ENCODE assay signal across 10 mouse cellular contexts in the genomic region with DNA sequence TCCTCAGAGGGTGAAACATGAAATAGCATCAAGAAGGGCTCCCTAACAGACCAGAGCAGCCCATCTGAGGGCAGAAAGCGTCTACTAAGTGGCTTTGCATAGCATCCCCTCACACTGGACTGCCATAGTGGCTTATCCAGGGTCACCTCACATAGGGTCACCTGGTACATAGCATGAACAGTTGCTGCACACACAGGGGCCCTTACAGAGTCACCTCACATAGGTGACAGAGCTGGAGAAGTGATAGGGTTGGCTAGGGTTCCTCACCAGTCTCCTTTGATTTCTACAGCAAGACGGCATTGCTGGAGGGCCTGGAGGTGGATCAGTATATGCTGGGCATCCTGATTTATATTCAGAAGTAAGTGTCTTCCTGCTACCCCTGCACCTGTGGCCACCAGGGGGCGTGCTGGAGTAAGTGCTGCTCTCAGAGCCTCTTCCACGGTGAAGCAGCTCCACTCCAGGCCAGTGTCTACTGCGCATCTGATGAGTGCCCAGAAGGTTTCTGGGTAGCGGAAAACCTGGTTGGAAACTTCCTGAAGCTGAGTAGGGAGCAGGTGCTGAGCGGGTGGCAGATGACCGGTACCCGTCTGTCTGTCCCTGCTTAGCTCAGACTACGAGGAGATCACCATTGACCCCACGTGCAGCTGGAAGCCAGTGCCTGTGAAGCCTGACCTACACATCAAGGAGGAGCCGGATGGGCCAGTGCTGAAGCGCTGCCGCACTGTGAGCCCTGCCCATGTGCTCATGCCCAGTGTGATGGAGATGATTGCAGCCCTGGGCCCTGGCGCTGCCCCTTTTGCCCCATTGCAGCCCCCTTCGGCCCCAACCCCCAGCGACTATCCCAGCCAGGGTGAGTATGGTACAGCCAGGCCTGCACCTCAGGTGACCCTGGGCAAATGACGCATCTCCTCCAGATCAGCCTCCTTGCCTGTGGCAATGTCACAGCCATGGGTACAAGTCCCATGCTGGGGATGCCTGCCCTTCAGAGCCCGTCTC. TPM values are rescaled to one million over a fixed set of nuclear protein-coding genes. Genes with fewer than 3 reads are reported as not detected.
DNase-seq lines count a peak whose midpoint lies in the region; ATAC-seq and TF ChIP-seq lines count a peak whose summit lies in the region.
"Had no signal": no experiment of that assay in that cellular context is flagged by ENCODE, and none has a peak within 500 bp of the region (broad histone marks: within the 10 kb centered on the region; RNA-seq: fewer than 3 reads in every experiment).

No protein-coding gene starts in this region.

- intact Hi-C loops in gastrocnemius, adult 2 months (cut with DNase I) = no loop called here

- peaks cover 39% of the 10 kb centered on the region for H3K36me3 ChIP-seq in hindbrain, embryonic 11.5 days (ENCODE audit: control insufficient read depth, insufficient read depth, low read length)
- H3K36me3 ChIP-seq in hindbrain, embryonic 16.5 days (ENCODE audit: control insufficient read depth, insufficient read depth, low read length) = peaks cover 74% of the 10 kb centered on the region
- H3K36me3 ChIP-seq in liver, adult 2 months (ENCODE audit: control insufficient read depth, insufficient read depth, low read length) = peaks cover 11% of the 10 kb centered on the region; the same call in 1 of the 2 replicates

- H3K27me3 ChIP-seq in hindbrain, embryonic 11.5 days (ENCODE audit: control insufficient read depth, insufficient read depth, low read length) = no peaks in the 10 kb centered on the region
- no peaks in the 10 kb centered on the region for H3K27me3 ChIP-seq in hindbrain, embryonic 16.5 days (replicated peaks; ENCODE audit: control insufficient read depth, insufficient read depth, low read length)
- no peaks in the 10 kb centered on the region for H3K27me3 ChIP-seq in liver, adult 2 months (ENCODE audit: control insufficient read depth, insufficient read depth, low read length)
- H3K27me3 ChIP-seq: embryonic facial prominence, embryonic 13.5 days; lung, embryonic 15.5 days had no signal

- TF ChIP-seq POLR2A in liver, adult 2 months (IDR thresholded peaks at IDR 0.05; ENCODE audit: extremely low read depth, insufficient read depth, low read length) = no peak

- TF ChIP-seq CTCF in gastrocnemius, adult 2 months (IDR thresholded peaks at IDR 0.05) = peak; percentile 85
- TF ChIP-seq CTCF in liver, adult 2 months (IDR thresholded peaks at IDR 0.05; ENCODE audit: low read depth, low read length) = peak; percentile 91

- no peak overlapping the region for H3K4me2 ChIP-seq in hindbrain, embryonic 11.5 days (replicated peaks; ENCODE audit: low read depth, low read length)
- H3K4me2 ChIP-seq in hindbrain, embryonic 16.5 days (ENCODE audit: low read length) = no peak overlapping the region
- H3K4me2 ChIP-seq: embryonic facial prominence, embryonic 13.5 days; lung, embryonic 15.5 days had no signal

- no peaks in the 10 kb centered on the region for H3K9me3 ChIP-seq in hindbrain, embryonic 11.5 days (ENCODE audit: control insufficient read depth, low read length)
- no peaks in the 10 kb centered on the region for H3K9me3 ChIP-seq in hindbrain, embryonic 16.5 days (ENCODE audit: control insufficient read depth, low read length)
- H3K9me3 ChIP-seq: embryonic facial prominence, embryonic 13.5 days; lung, embryonic 15.5 days had no signal

- peak; percentile 26; the same call in 1 of the 2 replicates for ATAC-seq in hindbrain, embryonic 11.5 days (ENCODE audit: low FRiP score)
- no peak for ATAC-seq in hindbrain, embryonic 16.5 days
- peak; percentile 76 for ATAC-seq in CD4-positive, CD25-positive, alpha-beta regulatory T cell, adult 4 months

- H3K27ac ChIP-seq in hindbrain, embryonic 11.5 days (ENCODE audit: low read depth, low read length) = no peak overlapping the region
- H3K27ac ChIP-seq in hindbrain, embryonic 16.5 days (ENCODE audit: low read depth, low read length) = no peak overlapping the region
- H3K27ac ChIP-seq in gastrocnemius, adult 2 months = peak overlapping the region; percentile 90; the same call in 1 of the 2 replicates
- H3K27ac ChIP-seq in liver, adult 2 months (replicated peaks; ENCODE audit: insufficient read depth, low read depth, low read length) = no peak overlapping the region
- H3K27ac ChIP-seq: lung, embryonic 15.5 days had no signal

- H3K79me2 ChIP-seq in liver, adult 2 months (ENCODE audit: control insufficient read depth, insufficient read depth, low read length) = no peaks in the 10 kb centered on the region

- 89% methylated on average over 19 of the region's 19 CpGs for WGBS in hindbrain, embryonic 11.5 days
- 89% methylated on average over 19 of the region's 19 CpGs for WGBS in hindbrain, embryonic 16.5 days
- WGBS in liver, adult 2 months = 87% methylated on average over 19 of the region's 19 CpGs

- H3K4me1 ChIP-seq in hindbrain, embryonic 11.5 days (replicated peaks; ENCODE audit: control insufficient read depth, insufficient read depth, low read length) = 0 out of 2 replicates have a peak, but pooled peaks cover 2% of the 10 kb centered on the region
- peaks cover 18% of the 10 kb centered on the region for H3K4me1 ChIP-seq in hindbrain, embryonic 16.5 days (ENCODE audit: control insufficient read depth, insufficient read depth, low read depth, low read length)
- H3K4me1 ChIP-seq in liver, adult 2 months (ENCODE audit: control insufficient read depth, insufficient read depth, low read length) = no peaks in the 10 kb centered on the region

- H3K4me3 ChIP-seq in hindbrain, embryonic 11.5 days (ENCODE audit: low read depth, low read length) = no peak overlapping the region
- no peak overlapping the region for H3K4me3 ChIP-seq in hindbrain, embryonic 16.5 days (ENCODE audit: low read length)
- H3K4me3 ChIP-seq in gastrocnemius, adult 2 months = no peak overlapping the region
- no peak overlapping the region for H3K4me3 ChIP-seq in liver, adult 2 months (ENCODE audit: insufficient read depth, low read depth, low read length)
- H3K4me3 ChIP-seq: embryonic facial prominence, embryonic 13.5 days; lung, embryonic 15.5 days had no signal

- peak; percentile 69 for DNase-seq in hindbrain, embryonic 11.5 days (ENCODE audit: low spot score)
- DNase-seq in adrenal gland, postnatal 14 days = peak; percentile 92
- DNase-seq in gastrocnemius, adult 2 months = peak; percentile 88
- DNase-seq in liver, adult 2 months (ENCODE audit: extremely low read depth, low read depth, low spot score) = no peak
- peak; percentile 72 for DNase-seq in retina, embryonic 14.5 days (ENCODE audit: low spot score)
- DNase-seq in ovary, postnatal 10 days (ENCODE audit: low spot score) = no peak

- H3K9ac ChIP-seq in hindbrain, embryonic 11.5 days (ENCODE audit: low read depth, low read length) = no peak overlapping the region
- no peak overlapping the region for H3K9ac ChIP-seq in hindbrain, embryonic 16.5 days (ENCODE audit: low read depth, low read length)
- H3K9ac ChIP-seq in liver, adult 2 months (ENCODE audit: low read depth, low read length) = no peak overlapping the region
- H3K9ac ChIP-seq: lung, embryonic 15.5 days had no signal

RNA-seq across cellular contexts. Expression of a gene that starts 12.4 kb away (rescaled TPM):
- polyA plus RNA-seq in hindbrain, embryonic 11.5 days (2014; fragmentation: Nextera tagmentation; extraction: Ambion mirVana) = 5,018 and 5,123 TPM in 2 replicates
- polyA plus RNA-seq in hindbrain, embryonic 16.5 days (2015; fragmentation: Nextera tagmentation; extraction: Ambion mirVana) = 4,094 and 4,423 TPM in 2 replicates
- 1,000 to 10,000 TPM; 2,528 to 2,595 TPM for polyA plus RNA-seq in CD4-positive, CD25-positive, alpha-beta regulatory T cell, adult 4 months (2017; shearing (Covaris generic))
- 1,829 and 1,894 TPM in 2 replicates for total RNA-seq in adrenal gland, postnatal 14 days (2021)
- 100 to 1,000 TPM; 205 to 209 TPM for total RNA-seq in gastrocnemius, adult 2 months (2021)
- total RNA-seq in liver, adult 2 months (2014; rRNA removed) = 1,424 and 1,884 TPM in 2 replicates
- 454 and 472 TPM in 2 replicates for polyA plus RNA-seq in liver, adult 2 months (2012; rRNA removed)

RNA-seq across cellular contexts. Expression of a gene that starts 13.9 kb away (rescaled TPM):
- polyA plus RNA-seq in hindbrain, embryonic 11.5 days (2014; fragmentation: Nextera tagmentation; extraction: Ambion mirVana) = 17.7 and 19.3 TPM in 2 replicates
- 29.1 and 29.6 TPM in 2 replicates for polyA plus RNA-seq in hindbrain, embryonic 16.5 days (2015; fragmentation: Nextera tagmentation; extraction: Ambion mirVana)
- polyA plus RNA-seq in CD4-positive, CD25-positive, alpha-beta regulatory T cell, adult 4 months (2017; shearing (Covaris generic)) = 10 to 100 TPM; 46.5 to 67.2 TPM
- total RNA-seq in adrenal gland, postnatal 14 days (2021) = 44.7 and 51.3 TPM in 2 replicates
- total RNA-seq in gastrocnemius, adult 2 months (2021) = 10 to 100 TPM; 45.4 to 52.0 TPM
- 3.0 and 4.4 TPM in 2 replicates for total RNA-seq in liver, adult 2 months (2014; rRNA removed)
- polyA plus RNA-seq in liver, adult 2 months (2012; rRNA removed) = 14.7 and 15.2 TPM in 2 replicates

RNA-seq across cellular contexts. Expression of a gene that starts 41.4 kb away (rescaled TPM):
- 784 and 787 TPM in 2 replicates for polyA plus RNA-seq in hindbrain, embryonic 11.5 days (2014; fragmentation: Nextera tagmentation; extraction: Ambion mirVana)
- 223 and 239 TPM in 2 replicates for polyA plus RNA-seq in hindbrain, embryonic 16.5 days (2015; fragmentation: Nextera tagmentation; extraction: Ambion mirVana)
- 100 to 1,000 TPM; 147 to 164 TPM for polyA plus RNA-seq in CD4-positive, CD25-positive, alpha-beta regulatory T cell, adult 4 months (2017; shearing (Covaris generic))
- 84.2 and 99.3 TPM in 2 replicates for total RNA-seq in adrenal gland, postnatal 14 days (2021)
- 10 to 100 TPM; 44.2 to 70.3 TPM for total RNA-seq in gastrocnemius, adult 2 months (2021)
- total RNA-seq in liver, adult 2 months (2014; rRNA removed) = 35.8 and 44.4 TPM in 2 replicates
- polyA plus RNA-seq in liver, adult 2 months (2012; rRNA removed) = 30.9 and 31.1 TPM in 2 replicates

Comparison
In these comparisons a context has a peak if more than half of its experiments do, and no peak if none do; other contexts are left out.
1. DNase-seq: peak in hindbrain, embryonic 11.5 days (single experiment), adrenal gland, postnatal 14 days (single experiment), gastrocnemius, adult 2 months (single experiment) and retina, embryonic 14.5 days (single experiment); none in liver, adult 2 months (single experiment) and ovary, postnatal 10 days (single experiment).